Mouse (Mus musculus) stomach, postnatal 0 days (tissue): Measurements from ENCODE around the gene Arid3b. TPM values are rescaled to one million over a fixed set of nuclear protein-coding genes. Genes with fewer than 3 reads are reported as not detected.

ENCODE experiments used
- ATAC-seq: fragments of 200-750 bp; cut with Nextera tagmentation; 2 replicates; pipeline ENCODE4 v1.8.0; 2017; ENCODE audit not compliant: low FRiP score, low TSS enrichment
- DNase-seq: peaks from one replicate; pipeline ENCODE4 v3.0.0-alpha.2; 2016; ENCODE audit warnings: low spot score
- H3K27ac ChIP-seq: fragments of 300-500 bp; sonication (generic); replicated peaks from 2 replicates; pipeline ENCODE4 v1.5.1; 2014; ENCODE audit warnings: mild to moderate bottlenecking, control low read depth
- H3K27me3 ChIP-seq: fragments of 300-500 bp; sonication (generic); 2 replicates; pipeline ENCODE4 v1.6.1; 2014; ENCODE audit warnings: low read length; ENCODE audit not compliant: control insufficient read depth, insufficient read depth
- H3K36me3 ChIP-seq: fragments of 300-500 bp; sonication (generic); 2 replicates; pipeline ENCODE4 v1.6.1; 2014; ENCODE audit warnings: low read length, mixed read lengths; ENCODE audit not compliant: control insufficient read depth, insufficient read depth
- H3K4me1 ChIP-seq: fragments of 300-500 bp; sonication (generic); replicated peaks from 2 replicates; pipeline ENCODE4 v1.6.1; 2014; ENCODE audit warnings: antibody characterized with exemption; ENCODE audit not compliant: control insufficient read depth, insufficient read depth
- H3K4me2 ChIP-seq: fragments of 300-500 bp; sonication (generic); replicated peaks from 2 replicates; pipeline ENCODE4 v1.6.1; 2014; ENCODE audit warnings: low read depth, mild to moderate bottlenecking, control low read depth, moderate library complexity
- H3K4me3 ChIP-seq: fragments of 300-500 bp; sonication (generic); 2 replicates; pipeline ENCODE4 v1.5.1; 2014; ENCODE audit warnings: low read depth, low read length, control low read depth
- H3K9ac ChIP-seq: fragments of 300-500 bp; sonication (generic); 2 replicates; pipeline ENCODE4 v1.6.1; 2014; ENCODE audit warnings: mild to moderate bottlenecking, low read length, control low read depth, mixed read lengths
- H3K9me3 ChIP-seq: fragments of 300-500 bp; sonication (generic); 2 replicates; pipeline ENCODE4 v1.6.1; 2016; ENCODE audit warnings: low read length; ENCODE audit not compliant: control insufficient read depth
- CTCF ChIP-seq: IDR thresholded peaks from 2 replicates; pipeline ENCODE4 v1.5.1; 2016; ENCODE audit warnings: antibody characterized with exemption, low read depth, mild to moderate bottlenecking, moderate library complexity
- EP300 ChIP-seq: optimal IDR thresholded peaks from 2 replicates; pipeline ENCODE3; 2016; ENCODE audit warnings: antibody characterized with exemption
- WGBS: fragments of 180-500 bp; shearing (Covaris S2); extraction: QIAGEN DNeasy Blood & Tissue Kit; methylation state at CpG from one replicate; pipeline ENCODE4 v1.1.7; 2014; 5-methylcytosine and 5-hydroxymethylcytosine counted together
- polyA plus RNA-seq: library from polyadenylated mRNA; unstranded; fragments of >200 nt; fragmentation: Nextera tagmentation; extraction: Ambion mirVana; gene quantifications from 2 replicates; pipeline ENCODE4 v1.2.1, GENCODE M21; 2015

Gene Arid3b
- polyA plus RNA-seq, 1 experiment from 2014 or later = 3.0 TPM

DNA sequence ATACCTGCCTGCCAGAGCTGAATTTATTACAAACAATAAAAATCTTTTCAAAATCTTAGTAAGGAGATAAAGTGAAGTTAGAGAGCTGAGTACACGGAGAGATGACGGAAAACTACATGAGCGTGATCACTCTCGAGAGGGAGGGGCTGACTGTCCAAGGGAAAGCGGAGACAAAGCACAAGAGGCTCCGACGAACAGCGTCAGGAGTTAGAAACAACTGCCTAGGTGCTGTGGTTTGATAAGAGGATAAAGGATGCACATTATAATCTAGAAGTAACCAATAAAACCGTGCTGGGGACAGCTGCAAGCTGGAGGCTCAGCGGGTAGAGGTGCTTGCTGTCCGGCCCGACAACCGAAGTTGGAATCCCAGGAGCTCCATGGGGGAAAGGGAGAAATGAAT lies 13.8 kb downstream of the Arid3b start:
- Histone ChIP-seq H3K27ac (no peak overlapping the region), H3K4me3 (no peak overlapping the region), H3K9ac (no peak overlapping the region), H3K36me3 (no peaks in the 10 kb centered on the region), H3K4me1 (0 out of 2 replicates have a peak, but pooled peaks cover under 1% of the 10 kb centered on the region), H3K27me3 (no peaks in the 10 kb centered on the region), H3K4me2 (no peak overlapping the region), H3K9me3 (no peaks in the 10 kb centered on the region)
- 70% methylated on average over 13 of the region's 13 CpGs for WGBS
- ATAC-seq = no peak
- TF ChIP-seq CTCF = no peak
- no peak for TF ChIP-seq EP300
- no peak for DNase-seq

DNA sequence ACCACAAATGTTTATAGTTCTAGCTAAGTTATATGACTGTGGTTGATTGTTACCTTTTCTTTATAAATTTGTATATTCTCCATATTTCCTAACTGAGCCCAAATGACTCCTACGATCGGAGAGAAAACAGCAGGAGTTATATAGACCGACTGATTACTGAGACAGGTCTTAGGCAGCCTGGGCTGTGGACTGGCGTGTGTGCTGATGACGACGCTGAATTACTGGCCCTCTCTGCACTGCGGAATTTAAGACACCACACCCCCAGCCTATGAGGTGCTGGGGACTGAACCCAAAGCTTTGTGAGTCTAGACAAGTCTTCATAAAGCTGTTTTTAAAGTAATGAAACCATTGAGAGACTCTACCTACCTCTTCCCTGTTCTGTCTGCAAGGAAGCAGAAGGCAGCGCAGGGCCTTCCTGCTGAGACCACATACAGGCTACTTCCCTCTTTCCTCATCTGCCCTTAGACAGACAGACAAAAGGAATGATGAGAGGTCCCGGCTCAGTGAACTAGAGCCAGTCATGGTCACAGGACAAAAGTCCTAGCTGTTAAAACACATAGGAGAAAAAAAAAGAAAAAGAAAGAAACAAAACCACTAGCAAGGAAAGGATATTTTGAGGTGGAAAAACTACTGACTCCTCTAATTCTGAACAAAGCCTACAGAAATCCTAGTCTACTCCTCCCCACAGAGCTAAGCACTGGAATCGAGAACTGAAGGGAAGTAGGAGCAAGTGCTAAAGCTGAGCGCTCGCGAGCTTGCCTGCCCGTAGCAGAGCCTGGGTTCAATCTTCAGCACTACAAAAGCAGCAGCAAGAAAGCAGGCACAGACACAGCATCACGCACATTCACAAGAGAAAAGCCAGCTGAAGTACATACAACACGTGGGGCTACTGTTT lies 16.2 kb downstream of the Arid3b start:
- H3K4me3 ChIP-seq = no peak overlapping the region
- no peak overlapping the region for H3K27ac ChIP-seq
- ATAC-seq (no peak), DNase-seq (no peak)
- no peaks in the 10 kb centered on the region for H3K36me3 ChIP-seq
- H3K9me3 ChIP-seq = no peaks in the 10 kb centered on the region
- TF ChIP-seq CTCF (no peak), EP300 (no peak)
- 71% methylated on average over 16 of the region's 16 CpGs for WGBS
- no peaks in the 10 kb centered on the region for H3K27me3 ChIP-seq
- H3K9ac ChIP-seq = no peak overlapping the region
- H3K4me2 ChIP-seq = no peak overlapping the region
- H3K4me1 ChIP-seq = peaks cover 10% of the 10 kb centered on the region; the same call in 1 of the 2 replicates

- TF ChIP-seq CTCF (no peak), EP300 (no peak)
- Histone ChIP-seq H3K9ac (no peak overlapping the region), H3K27ac (no peak overlapping the region), H3K27me3 (no peaks in the 10 kb centered on the region), H3K4me3 (no peak overlapping the region), H3K9me3 (no peaks in the 10 kb centered on the region), H3K4me1 (peaks cover 10% of the 10 kb centered on the region; the same call in 1 of the 2 replicates), H3K36me3 (no peaks in the 10 kb centered on the region), H3K4me2 (peak overlapping the region; percentile 28; the same call in 1 of the 2 replicates)
- DNase-seq = peak; percentile 55
- WGBS = 10% methylated on average over 6 of the region's 6 CpGs
- peak; percentile 69 for ATAC-seq
Observed at GRCm38 (mm10) chr9:57817220-57817667, 19.3 kb downstream of the Arid3b start.

DNA sequence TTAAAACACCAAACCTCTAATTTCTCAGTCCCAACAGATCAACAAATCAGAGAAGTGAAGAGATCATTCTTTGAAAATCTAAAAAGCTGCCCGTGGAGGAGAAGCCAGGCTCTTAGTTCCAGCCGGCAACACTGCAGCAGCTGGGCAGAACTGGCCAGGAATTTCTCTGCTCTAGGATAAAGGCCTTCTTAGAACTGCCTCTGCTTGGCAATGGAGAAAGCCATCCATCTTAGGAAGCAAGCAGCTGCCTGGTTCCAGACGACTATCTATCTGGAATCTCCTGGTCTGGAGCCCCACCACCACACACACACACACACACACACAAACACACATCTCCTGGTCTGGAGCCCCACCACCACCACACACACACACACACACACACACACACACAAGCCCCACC lies 21.7 kb downstream of the Arid3b start:
- H3K27me3 ChIP-seq = no peaks in the 10 kb centered on the region
- TF ChIP-seq EP300 = no peak
- no peak for TF ChIP-seq CTCF
- no peaks in the 10 kb centered on the region for H3K36me3 ChIP-seq
- no peak for ATAC-seq
- H3K9ac ChIP-seq = no peak overlapping the region
- no peaks in the 10 kb centered on the region for H3K9me3 ChIP-seq
- H3K4me1 ChIP-seq = peaks cover 10% of the 10 kb centered on the region; the same call in 1 of the 2 replicates
- H3K4me2 ChIP-seq = no peak overlapping the region
- no peak for DNase-seq
- H3K4me3 ChIP-seq = no peak overlapping the region
- no peak overlapping the region for H3K27ac ChIP-seq
- 32% methylated on average over 3 of the region's 3 CpGs for WGBS

DNA sequence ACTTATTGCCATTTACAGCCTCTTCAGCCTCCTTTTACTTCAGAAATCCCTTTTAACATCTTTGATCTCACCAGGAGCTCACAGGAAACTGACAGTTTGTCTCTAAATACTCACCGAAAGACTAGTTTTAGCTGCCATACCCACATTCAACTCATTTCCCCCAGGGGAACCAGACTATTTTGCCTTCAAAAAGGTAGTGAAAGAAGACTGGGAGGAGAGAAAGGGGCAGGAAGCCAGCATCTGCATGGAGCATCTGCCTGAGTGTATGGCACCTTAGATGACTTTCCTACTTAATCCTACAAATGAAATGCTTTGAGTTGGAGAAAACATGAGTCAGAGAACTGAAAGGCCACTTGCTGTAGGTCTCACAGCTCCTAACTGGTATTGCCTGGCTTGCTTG lies 22.6 kb downstream of the Arid3b start:
- Histone ChIP-seq H3K9ac (no peak overlapping the region), H3K4me1 (peaks cover 10% of the 10 kb centered on the region; the same call in 1 of the 2 replicates), H3K9me3 (no peaks in the 10 kb centered on the region), H3K4me2 (no peak overlapping the region), H3K36me3 (no peaks in the 10 kb centered on the region), H3K27ac (no peak overlapping the region), H3K4me3 (no peak overlapping the region), H3K27me3 (no peaks in the 10 kb centered on the region)
- WGBS = 79% methylated on average over 1 of the region's 1 CpGs
- TF ChIP-seq CTCF (no peak), EP300 (no peak)
- ATAC-seq (no peak), DNase-seq (no peak)
